Mouse (Mus musculus) heart, embryonic 12.5 days (tissue): ENCODE data around the gene Dnajc28. TPM values are rescaled to one million over a fixed set of nuclear protein-coding genes. Genes with fewer than 3 reads are reported as not detected.

Source experiments
- ATAC-seq: fragments of 200-750 bp; cut with Nextera tagmentation; 2 replicates; pipeline ENCODE4 v1.8.0; 2017; ENCODE audit warnings: moderate TSS enrichment, moderate library complexity; ENCODE audit not compliant: insufficient number of reproducible peaks, low FRiP score
- H3K27ac ChIP-seq: fragments of 300-500 bp; sonication (generic); 2 replicates; pipeline ENCODE4 v1.5.1; 2016; ENCODE audit warnings: mild to moderate bottlenecking, moderate library complexity; ENCODE audit not compliant: poor library complexity, severe bottlenecking
- H3K27me3 ChIP-seq: fragments of 300-500 bp; sonication (generic); replicated peaks from 2 replicates; pipeline ENCODE4 v1.6.1; 2016; ENCODE audit warnings: mild to moderate bottlenecking, moderate library complexity
- H3K36me3 ChIP-seq: fragments of 300-500 bp; sonication (generic); 2 replicates; pipeline ENCODE4 v1.6.1; 2016; ENCODE audit warnings: mild to moderate bottlenecking, moderate library complexity
- H3K4me1 ChIP-seq: fragments of 300-500 bp; sonication (generic); replicated peaks from 2 replicates; pipeline ENCODE4 v1.6.1; 2016; ENCODE audit warnings: mild to moderate bottlenecking
- H3K4me2 ChIP-seq: fragments of 300-500 bp; sonication (generic); 2 replicates; pipeline ENCODE4 v1.6.1; 2016; ENCODE audit warnings: mild to moderate bottlenecking, moderate library complexity
- H3K4me3 ChIP-seq: fragments of 300-500 bp; sonication (generic); 2 replicates; pipeline ENCODE4 v1.5.1; 2016; ENCODE audit warnings: mild to moderate bottlenecking
- H3K9ac ChIP-seq: fragments of 300-500 bp; sonication (generic); 2 replicates; pipeline ENCODE4 v1.6.1; 2016; ENCODE audit warnings: mild to moderate bottlenecking, moderate library complexity
- H3K9me3 ChIP-seq: fragments of 300-500 bp; sonication (generic); replicated peaks from 2 replicates; pipeline ENCODE4 v1.6.1; 2016; ENCODE audit warnings: mild to moderate bottlenecking, moderate library complexity
- WGBS: fragments of 180-500 bp; shearing (Covaris S2); methylation state at CpG from one replicate; pipeline ENCODE4 v1.1.7; 2016; 5-methylcytosine and 5-hydroxymethylcytosine counted together
- polyA plus RNA-seq: library from polyadenylated mRNA; unstranded; fragments of >200 nt; fragmentation: Nextera tagmentation; extraction: Ambion mirVana; gene quantifications from 2 replicates; pipeline ENCODE4 v1.2.1, GENCODE M21; 2016

Dnajc28 gene
- polyA plus RNA-seq = 3.5 and 3.8 TPM in 2 replicates

DNA sequence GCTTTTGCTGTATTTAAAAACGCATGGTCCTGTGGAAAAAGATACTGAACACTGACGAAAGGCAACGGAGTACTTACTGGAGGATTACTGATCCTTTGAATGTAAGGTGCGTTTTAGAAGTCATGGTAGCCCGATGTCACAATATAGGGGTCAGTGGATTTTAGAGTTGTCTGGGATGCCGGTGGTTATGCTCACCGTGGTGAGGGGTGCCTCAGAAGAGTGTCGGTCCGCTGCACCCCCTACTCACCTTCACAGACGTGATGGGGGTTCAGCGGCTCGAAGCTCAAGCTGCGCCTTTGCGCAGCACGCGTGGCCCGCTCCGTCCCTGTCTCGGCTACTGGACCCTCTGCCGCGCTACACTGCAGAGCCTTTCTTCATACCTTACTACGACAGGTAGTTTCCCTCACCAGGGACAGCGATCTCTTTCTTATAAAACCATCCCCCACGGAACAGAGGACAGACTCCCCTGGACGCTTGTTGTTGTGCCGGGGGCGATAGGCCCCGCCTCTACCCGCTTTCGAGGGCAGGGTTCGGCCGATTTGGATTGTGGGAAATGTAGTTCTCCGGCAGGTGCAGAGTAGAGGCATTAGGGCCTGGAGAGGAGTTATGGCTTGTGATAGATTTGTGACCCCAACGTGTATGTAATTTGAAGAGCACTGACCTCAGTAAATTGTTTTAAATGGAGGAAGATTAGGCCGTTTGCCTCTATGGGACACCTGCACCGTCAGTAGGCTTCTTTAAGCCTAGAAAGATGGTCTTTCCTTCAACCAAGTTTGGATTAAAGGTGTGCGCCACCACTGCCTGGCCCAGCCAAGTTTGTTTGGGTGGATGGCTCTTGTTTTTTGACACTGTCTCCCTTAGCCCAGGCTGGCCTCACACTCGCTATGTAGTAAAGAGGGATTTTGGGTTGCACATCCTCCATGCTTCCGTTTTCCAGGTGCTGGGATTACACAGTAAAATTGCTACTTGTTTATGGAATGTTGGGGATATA lies at the start of gene Dnajc28:
Gene Dnajc28 (minus strand): TSS at position 516 of the 991 bp plus-strand sequence.
- peaks cover 6% of the 10 kb centered on the region; the same call in 1 of the 2 replicates for H3K4me1 ChIP-seq
- 9% methylated on average over 39 of the region's 39 CpGs for WGBS
- peak within 1 kb of the TSS; percentile 75 for H3K9ac ChIP-seq
- H3K36me3 ChIP-seq = peaks cover 41% of the 10 kb centered on the region
- H3K4me3 ChIP-seq = peak within 1 kb of the TSS; percentile 73
- peak; percentile 92 for ATAC-seq
- no peaks in the 10 kb centered on the region for H3K9me3 ChIP-seq
- no peak within 1 kb of the TSS for H3K27ac ChIP-seq
- H3K27me3 ChIP-seq = no peaks in the 10 kb centered on the region
- H3K4me2 ChIP-seq = peak within 1 kb of the TSS; percentile 90

DNA sequence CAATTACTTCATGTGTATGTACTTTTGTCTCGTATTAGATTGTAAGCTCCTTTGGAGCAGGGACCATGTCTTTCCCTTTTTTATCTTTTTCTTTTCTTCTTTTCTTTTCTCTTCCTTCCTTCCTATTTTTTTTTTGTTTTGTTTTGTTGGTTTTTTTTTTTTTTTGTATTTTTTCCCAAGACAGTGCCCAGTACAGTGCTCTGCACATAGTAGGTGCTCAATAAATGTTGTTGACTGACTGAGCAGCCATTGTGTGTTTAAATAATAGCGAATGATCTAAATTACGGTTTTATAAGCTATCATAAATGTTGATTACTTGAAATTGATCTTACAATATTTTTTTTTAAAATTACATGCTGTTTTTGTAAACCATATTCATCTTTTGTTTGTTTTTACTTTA lies 45.0 kb upstream of the Dnajc28 start:
- no peaks in the 10 kb centered on the region for H3K27me3 ChIP-seq
- no peaks in the 10 kb centered on the region for H3K4me1 ChIP-seq
- H3K9ac ChIP-seq = no peak overlapping the region
- H3K4me3 ChIP-seq = no peak overlapping the region
- no peaks in the 10 kb centered on the region; the same call in 1 of the 2 replicates for H3K9me3 ChIP-seq
- H3K36me3 ChIP-seq = peaks cover 81% of the 10 kb centered on the region
- no peak for ATAC-seq
- 95% methylated on average over 3 of the region's 3 CpGs for WGBS
- H3K4me2 ChIP-seq = no peak overlapping the region
- H3K27ac ChIP-seq = no peak overlapping the region

DNA sequence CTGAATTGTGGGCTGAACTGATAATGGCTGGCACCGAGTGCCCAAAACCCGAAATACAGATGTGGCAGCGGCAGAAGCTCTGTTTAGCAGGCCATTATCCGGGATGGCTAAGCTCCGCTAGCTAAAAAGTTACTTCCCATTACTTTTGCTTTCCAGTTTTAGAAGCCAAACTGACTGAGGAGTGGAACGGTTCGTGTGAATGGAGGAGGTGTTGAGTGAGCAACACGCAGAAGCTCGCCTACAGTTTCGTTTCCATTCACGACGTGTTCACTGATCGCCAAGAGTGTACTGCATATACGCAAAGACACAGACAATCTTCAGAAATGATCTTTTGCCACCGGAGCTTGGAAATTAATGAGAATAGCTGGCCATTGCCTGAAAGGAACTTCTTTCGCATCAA lies 43.5 kb upstream of the Dnajc28 start:
- Histone ChIP-seq H3K27me3 (no peaks in the 10 kb centered on the region), H3K27ac (no peak overlapping the region), H3K4me1 (no peaks in the 10 kb centered on the region), H3K9ac (no peak overlapping the region), H3K36me3 (peaks cover 87% of the 10 kb centered on the region), H3K4me3 (no peak overlapping the region), H3K4me2 (no peak overlapping the region), H3K9me3 (no peaks in the 10 kb centered on the region; the same call in 1 of the 2 replicates)
- WGBS = 90% methylated on average over 16 of the region's 16 CpGs
- no peak for ATAC-seq

DNA sequence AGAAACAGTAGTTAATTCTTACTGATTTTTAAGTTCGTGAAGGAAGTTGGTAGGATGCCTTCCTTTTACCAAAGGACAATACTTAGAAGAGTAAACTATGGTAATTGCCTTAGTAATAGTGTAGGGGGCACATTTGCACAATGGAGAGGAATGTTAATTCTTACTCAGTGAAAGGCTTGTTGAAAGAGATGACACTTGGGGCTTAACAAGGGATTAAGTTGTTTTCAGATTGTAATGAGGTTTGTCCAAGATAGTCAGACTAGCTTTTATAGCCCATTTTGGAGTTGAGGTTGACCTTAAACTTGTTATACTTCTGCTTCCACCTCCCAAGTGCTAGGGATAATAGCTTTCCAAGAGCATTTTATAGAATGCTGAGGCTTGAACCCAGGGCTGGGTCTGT lies 42.6 kb upstream of the Dnajc28 start:
- Histone ChIP-seq H3K9ac (no peak overlapping the region), H3K4me3 (no peak overlapping the region), H3K4me2 (no peak overlapping the region), H3K27me3 (no peaks in the 10 kb centered on the region), H3K27ac (no peak overlapping the region), H3K36me3 (peaks cover 87% of the 10 kb centered on the region), H3K4me1 (no peaks in the 10 kb centered on the region), H3K9me3 (no peaks in the 10 kb centered on the region; the same call in 1 of the 2 replicates)
- no peak for ATAC-seq
- 93% methylated on average over 1 of the region's 1 CpGs for WGBS

DNA sequence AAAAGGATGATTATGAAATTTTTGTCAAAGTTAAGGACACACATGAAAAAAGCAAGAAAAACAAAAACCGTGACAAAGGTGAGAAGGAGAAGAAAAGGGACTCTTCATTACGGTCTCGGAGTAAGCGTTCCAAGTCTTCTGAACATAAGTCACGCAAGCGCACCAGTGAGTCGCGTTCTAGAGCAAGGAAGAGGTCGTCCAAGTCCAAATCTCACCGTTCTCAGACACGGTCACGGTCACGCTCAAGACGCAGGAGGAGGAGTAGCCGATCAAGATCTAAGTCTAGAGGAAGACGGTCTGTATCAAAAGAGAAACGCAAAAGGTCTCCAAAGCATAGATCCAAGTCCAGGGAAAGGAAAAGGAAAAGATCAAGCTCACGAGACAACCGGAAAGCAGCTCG lies 41.0 kb upstream of the Dnajc28 start:
- 93% methylated on average over 20 of the region's 20 CpGs for WGBS
- H3K4me1 ChIP-seq = no peaks in the 10 kb centered on the region
- no peaks in the 10 kb centered on the region for H3K27me3 ChIP-seq
- H3K9me3 ChIP-seq = no peaks in the 10 kb centered on the region; the same call in 1 of the 2 replicates
- no peak overlapping the region for H3K4me3 ChIP-seq
- H3K9ac ChIP-seq = no peak overlapping the region
- peaks cover 87% of the 10 kb centered on the region for H3K36me3 ChIP-seq
- no peak overlapping the region for H3K27ac ChIP-seq
- ATAC-seq = no peak
- H3K4me2 ChIP-seq = no peak overlapping the region

DNA sequence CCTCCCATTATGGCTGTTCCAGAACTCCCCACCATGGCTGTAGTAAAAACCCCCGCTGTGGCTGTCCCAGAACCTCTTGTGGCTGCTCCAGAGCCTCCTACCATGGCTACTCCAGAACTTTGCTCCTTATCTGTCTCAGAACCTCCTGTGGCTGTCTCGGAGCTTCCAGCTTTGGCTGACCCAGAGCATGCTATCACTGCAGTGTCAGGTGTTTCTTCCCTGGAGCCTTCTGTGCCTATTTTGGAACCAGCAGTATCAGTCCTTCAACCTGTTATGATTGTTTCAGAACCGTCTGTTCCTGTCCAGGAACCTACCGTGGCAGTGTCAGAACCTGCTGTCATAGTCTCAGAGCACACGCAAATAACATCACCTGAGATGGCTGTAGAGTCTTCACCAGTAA lies 39.6 kb upstream of the Dnajc28 start:
- Histone ChIP-seq H3K4me1 (no peaks in the 10 kb centered on the region), H3K27ac (no peak overlapping the region), H3K9ac (no peak overlapping the region), H3K36me3 (peaks cover 86% of the 10 kb centered on the region), H3K27me3 (no peaks in the 10 kb centered on the region), H3K4me2 (no peak overlapping the region), H3K4me3 (no peak overlapping the region), H3K9me3 (no peaks in the 10 kb centered on the region; the same call in 1 of the 2 replicates)
- no peak for ATAC-seq
- WGBS = 83% methylated on average over 5 of the region's 5 CpGs

DNA sequence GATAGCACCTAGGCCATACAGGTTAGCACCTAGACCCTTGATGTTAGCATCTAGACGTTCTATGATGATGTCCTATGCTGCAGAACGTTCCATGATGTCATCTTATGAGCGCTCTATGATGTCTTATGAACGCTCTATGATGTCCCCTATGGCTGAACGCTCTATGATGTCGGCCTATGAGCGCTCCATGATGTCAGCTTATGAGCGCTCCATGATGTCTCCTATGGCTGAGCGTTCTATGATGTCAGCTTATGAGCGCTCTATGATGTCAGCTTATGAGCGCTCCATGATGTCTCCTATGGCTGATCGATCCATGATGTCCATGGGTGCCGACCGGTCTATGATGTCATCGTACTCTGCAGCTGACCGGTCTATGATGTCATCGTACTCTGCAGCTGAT lies 38.5 kb upstream of the Dnajc28 start:
- no peak overlapping the region for H3K4me2 ChIP-seq
- H3K4me1 ChIP-seq = 0 out of 2 replicates have a peak, but pooled peaks cover under 1% of the 10 kb centered on the region
- H3K9ac ChIP-seq = no peak overlapping the region
- H3K27ac ChIP-seq = no peak overlapping the region
- no peak; the same call in 1 of the 2 replicates for ATAC-seq
- no peak overlapping the region for H3K4me3 ChIP-seq
- no peaks in the 10 kb centered on the region for H3K27me3 ChIP-seq
- H3K36me3 ChIP-seq = peaks cover 81% of the 10 kb centered on the region
- 96% methylated on average over 17 of the region's 17 CpGs for WGBS
- no peaks in the 10 kb centered on the region; the same call in 1 of the 2 replicates for H3K9me3 ChIP-seq

DNA sequence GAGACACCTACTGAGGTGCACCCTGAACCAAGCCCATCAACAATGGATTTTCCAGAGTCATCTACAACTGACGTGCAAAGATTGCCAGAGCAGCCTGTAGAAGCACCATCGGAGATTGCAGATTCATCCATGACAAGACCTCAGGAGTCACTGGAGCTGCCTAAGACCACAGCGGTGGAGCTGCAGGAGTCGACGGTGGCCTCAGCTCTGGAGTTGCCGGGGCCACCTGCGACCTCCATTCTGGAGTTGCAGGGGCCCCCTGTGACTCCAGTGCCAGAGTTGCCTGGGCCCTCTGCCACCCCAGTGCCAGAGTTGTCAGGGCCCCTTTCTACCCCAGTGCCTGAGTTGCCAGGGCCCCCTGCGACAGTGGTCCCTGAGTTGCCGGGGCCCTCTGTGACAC lies 36.5 kb upstream of the Dnajc28 start:
- no peak for ATAC-seq
- H3K4me3 ChIP-seq = no peak overlapping the region
- H3K9ac ChIP-seq = no peak overlapping the region
- 96% methylated on average over 9 of the region's 9 CpGs for WGBS
- H3K36me3 ChIP-seq = peaks cover 79% of the 10 kb centered on the region
- no peak overlapping the region for H3K4me2 ChIP-seq
- H3K4me1 ChIP-seq = 0 out of 2 replicates have a peak, but pooled peaks cover 5% of the 10 kb centered on the region
- no peaks in the 10 kb centered on the region; the same call in 1 of the 2 replicates for H3K9me3 ChIP-seq
- H3K27ac ChIP-seq = no peak overlapping the region
- H3K27me3 ChIP-seq = no peaks in the 10 kb centered on the region

DNA sequence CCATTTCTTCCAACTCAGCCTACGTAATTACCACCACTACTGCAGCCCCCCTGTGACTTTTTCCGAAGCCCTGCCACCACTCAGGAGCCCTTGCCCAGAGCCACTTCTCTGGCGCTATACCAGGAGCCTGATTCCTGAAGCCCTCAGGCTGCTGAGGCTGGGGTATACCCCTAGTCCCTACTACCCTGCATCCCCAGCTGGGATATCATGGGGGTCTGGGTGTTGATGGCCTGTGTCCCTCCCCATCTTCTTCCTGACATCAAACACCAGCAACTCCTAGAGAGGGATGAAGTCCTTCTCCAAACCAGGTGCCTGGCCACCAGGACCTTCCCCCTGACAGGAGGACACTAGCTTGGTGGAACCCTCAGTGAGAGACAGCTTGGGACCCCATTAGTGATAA lies 33.4 kb upstream of the Dnajc28 start:
- ATAC-seq = no peak
- no peak overlapping the region for H3K27ac ChIP-seq
- no peak overlapping the region for H3K4me2 ChIP-seq
- H3K9me3 ChIP-seq = no peaks in the 10 kb centered on the region
- H3K27me3 ChIP-seq = no peaks in the 10 kb centered on the region
- no peak overlapping the region for H3K4me3 ChIP-seq
- 90% methylated on average over 3 of the region's 3 CpGs for WGBS
- H3K4me1 ChIP-seq = peaks cover 10% of the 10 kb centered on the region
- H3K9ac ChIP-seq = no peak overlapping the region
- H3K36me3 ChIP-seq = peaks cover 48% of the 10 kb centered on the region

DNA sequence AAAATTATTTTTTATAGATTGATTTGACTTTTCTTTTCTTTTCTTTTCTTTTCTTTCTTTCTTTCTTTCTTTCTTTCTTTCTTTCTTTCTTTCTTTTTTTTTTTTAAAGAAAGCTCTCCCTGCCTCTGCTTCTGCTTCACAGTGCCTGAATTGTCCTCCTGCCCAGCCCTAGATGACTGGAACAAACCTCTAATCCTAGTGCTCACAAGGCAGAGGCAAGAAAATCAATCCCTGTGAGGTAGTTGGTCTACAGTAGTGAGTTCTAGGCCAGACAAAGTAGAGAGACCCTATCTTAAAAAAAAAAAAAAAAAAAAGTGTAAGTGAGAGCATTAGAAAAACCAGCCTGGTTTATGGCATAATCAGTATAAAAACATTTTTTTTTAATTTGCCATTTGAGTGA lies 31.0 kb upstream of the Dnajc28 start:
- Histone ChIP-seq H3K4me1 (peaks cover 10% of the 10 kb centered on the region), H3K27me3 (no peaks in the 10 kb centered on the region), H3K4me2 (no peak overlapping the region), H3K27ac (no peak overlapping the region), H3K36me3 (peaks cover 24% of the 10 kb centered on the region), H3K4me3 (no peak overlapping the region), H3K9ac (no peak overlapping the region), H3K9me3 (no peaks in the 10 kb centered on the region)
- ATAC-seq = no peak

DNA sequence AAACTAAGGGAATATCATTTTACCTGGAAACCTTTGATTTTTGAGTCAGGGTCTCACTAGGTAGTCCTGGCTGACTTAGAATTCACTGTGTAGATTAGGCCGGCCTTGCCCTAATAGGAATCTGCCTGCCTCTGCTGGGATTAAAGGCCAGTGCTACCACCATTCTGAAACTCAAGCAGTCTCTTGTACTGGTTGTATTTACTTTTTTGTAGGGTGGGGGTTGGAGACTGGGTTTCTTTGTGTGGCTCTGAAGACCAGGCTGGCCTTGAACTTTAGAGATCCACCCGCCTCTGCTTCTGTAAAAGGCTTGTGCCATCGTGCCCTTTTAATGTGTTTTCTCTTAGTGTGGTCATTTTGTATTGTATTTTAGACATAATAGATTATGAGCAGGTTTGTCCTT lies 30.4 kb upstream of the Dnajc28 start:
- WGBS = 55% methylated on average over 3 of the region's 3 CpGs

More for the DNA sequence above, 30.4 kb upstream of the Dnajc28 start:
- peak overlapping the region; percentile 79 for H3K4me2 ChIP-seq
- peaks cover 21% of the 10 kb centered on the region for H3K36me3 ChIP-seq
- H3K9me3 ChIP-seq = no peaks in the 10 kb centered on the region
- H3K4me3 ChIP-seq = peak overlapping the region; percentile 40
- no peak overlapping the region for H3K27ac ChIP-seq
- no peak for ATAC-seq
- peak overlapping the region; percentile 57 for H3K9ac ChIP-seq
- no peaks in the 10 kb centered on the region for H3K27me3 ChIP-seq
- peaks cover 12% of the 10 kb centered on the region for H3K4me1 ChIP-seq
